Mouse (Mus musculus): Measurements from ENCODE around the gene Sel1l2.
"Not testable (repeated sequence)": the region's sequence is repeated elsewhere in the genome, so short reads cannot be mapped to it uniquely, and the experiment has no call there.

DNA sequence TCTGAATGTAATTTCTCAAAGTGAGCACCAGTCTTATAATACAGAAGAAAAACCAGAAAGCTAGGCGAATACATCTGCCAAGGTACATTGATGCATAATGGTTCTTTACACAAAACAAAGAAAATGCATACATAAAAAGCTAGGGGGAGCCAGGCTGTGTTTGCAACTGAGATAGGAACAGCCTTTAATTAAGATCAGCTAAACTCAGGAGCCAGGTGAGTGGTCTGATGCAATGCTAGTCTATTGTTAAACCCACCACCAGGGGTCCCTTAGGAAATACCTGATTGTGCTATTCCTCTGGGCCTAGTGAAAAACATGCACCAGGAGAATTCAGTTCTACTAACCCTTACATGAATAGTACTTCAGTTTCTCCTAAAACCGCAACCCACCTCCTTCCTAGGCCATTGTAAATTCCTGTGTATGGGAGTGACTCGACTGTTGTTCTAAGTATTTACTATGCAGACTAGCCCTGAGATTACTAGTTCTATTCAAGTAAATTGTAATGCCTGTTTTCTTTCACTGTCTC lies 203.8 kb downstream of the Sel1l2 start:
- TF ChIP-seq CTCF (conservative IDR thresholded peaks at IDR 0.05; ENCODE audit: low read length) = peak; percentile 29
- TF ChIP-seq NANOG (IDR thresholded peaks at IDR 0.05; ENCODE audit: borderline replicate concordance, low read length) = not testable (repeated sequence)
